Mouse (Mus musculus) CH12.LX (cell line): ENCODE measurements around the gene Kremen2. TPM values are rescaled to one million over a fixed set of nuclear protein-coding genes. Genes with fewer than 3 reads are reported as not detected.

ENCODE experiments used
- DNase-seq: peaks from one replicate; pipeline ENCODE4 v3.0.0-alpha.2; 2013; ENCODE audit errors: extremely low read depth
- H3K27ac ChIP-seq: 2 replicates; pipeline ENCODE4 v1.5.1; 2012; ENCODE audit warnings: low read depth, mild to moderate bottlenecking, control low read depth, moderate library complexity; ENCODE audit not compliant: insufficient read depth
- H3K27me3 ChIP-seq: replicated peaks from 2 replicates; pipeline ENCODE3; 2012; ENCODE audit warnings: inconsistent platforms
- H3K36me3 ChIP-seq, 2 experiments: replicated peaks in 1 of 2; 2 replicates each; pipeline versions ENCODE3 to v1.6.1; 2012; ENCODE audit warnings: inconsistent platforms in 1 of 2, low read length in 1 of 2, mild to moderate bottlenecking in 1 of 2, mixed read lengths in 1 of 2, moderate library complexity in 1 of 2; ENCODE audit not compliant: control insufficient read depth in 1 of 2, insufficient read depth in 1 of 2
- H3K4me1 ChIP-seq, 2 experiments: 2 replicates each; pipeline ENCODE4 v1.6.1; 2012; ENCODE audit warnings: inconsistent platforms in 1 of 2, moderate library complexity in 1 of 2; ENCODE audit not compliant: insufficient read depth in 2 of 2, control insufficient read depth in 1 of 2
- H3K4me2 ChIP-seq: 2 replicates; pipeline ENCODE4 v1.6.1; 2012; ENCODE audit warnings: low read depth, mild to moderate bottlenecking, control low read depth; ENCODE audit not compliant: poor library complexity, insufficient read depth, severe bottlenecking
- H3K4me3 ChIP-seq, 3 experiments: fragments of 150-350 bp in 1 of 3; sonication (generic) in 1 of 3; replicated peaks in 1 of 3; 2 replicates each; pipeline versions ENCODE3 to v1.5.1; 2011 to 2012; ENCODE audit warnings: low read depth in 2 of 3, low read length in 2 of 3, mild to moderate bottlenecking in 2 of 3, moderate library complexity in 2 of 3, control low read depth in 1 of 3, improper control_type of control experiment in 1 of 3, inconsistent platforms in 1 of 3, mixed read lengths in 1 of 3; ENCODE audit not compliant: poor library complexity in 1 of 3
- H3K79me2 ChIP-seq: replicated peaks from 2 replicates; pipeline ENCODE4 v1.6.1; 2012; ENCODE audit warnings: mild to moderate bottlenecking, moderate library complexity; ENCODE audit not compliant: control insufficient read depth, poor library complexity, insufficient read depth, severe bottlenecking; ENCODE audit errors: extremely low read depth
- H3K9ac ChIP-seq: 2 replicates; pipeline ENCODE4 v1.6.1; 2012; ENCODE audit warnings: low read depth, mild to moderate bottlenecking, control low read depth, moderate library complexity; ENCODE audit not compliant: insufficient read depth
- H3K9me3 ChIP-seq: replicated peaks from 2 replicates; pipeline ENCODE3; 2012; ENCODE audit warnings: low read length, inconsistent platforms, mixed read lengths
- BHLHE40 ChIP-seq: IDR thresholded peaks from 2 replicates; pipeline ENCODE4 v1.6.1; 2011; ENCODE audit warnings: mild to moderate bottlenecking, low read depth, low read length, improper control_type of control experiment
- CHD2 ChIP-seq: IDR thresholded peaks from 2 replicates; pipeline ENCODE4 v1.6.1; 2011; ENCODE audit warnings: low read length, improper control_type of control experiment
- CTCF ChIP-seq, 2 experiments: IDR thresholded peaks in 1 of 2; conservative IDR thresholded peaks in 1 of 2; 2 replicates each; pipeline ENCODE4 v1.5.1; 2011 to 2012; ENCODE audit warnings: low read depth in 2 of 2, low read length in 2 of 2, improper control_type of control experiment in 1 of 2, inconsistent platforms in 1 of 2, mild to moderate bottlenecking in 1 of 2, moderate library complexity in 1 of 2
- E2F4 ChIP-seq: IDR thresholded peaks from 2 replicates; pipeline ENCODE4 v1.6.1; 2011; ENCODE audit warnings: low read depth, low read length, improper control_type of control experiment; ENCODE audit not compliant: insufficient replicate concordance
- IRF4 ChIP-seq: IDR thresholded peaks from 2 replicates; pipeline ENCODE4 v1.6.1; 2014; ENCODE audit warnings: low read depth, mild to moderate bottlenecking, inconsistent platforms, low read length, improper control_type of control experiment
- JUND ChIP-seq: conservative IDR thresholded peaks from 2 replicates; pipeline ENCODE4 v1.6.1; 2011; ENCODE audit warnings: low read depth, low read length, improper control_type of control experiment
- KAT2A ChIP-seq: IDR thresholded peaks from 2 replicates; pipeline ENCODE4 v1.6.1; 2012; ENCODE audit warnings: low read length, improper control_type of control experiment, inconsistent platforms; ENCODE audit not compliant: insufficient replicate concordance
- MAFK ChIP-seq: IDR thresholded peaks from 2 replicates; pipeline ENCODE4 v1.6.1; 2011; ENCODE audit warnings: low read length, improper control_type of control experiment; ENCODE audit not compliant: insufficient replicate concordance
- MAZ ChIP-seq: IDR thresholded peaks from 2 replicates; pipeline ENCODE4 v1.6.1; 2012; ENCODE audit warnings: low read depth, mild to moderate bottlenecking, inconsistent platforms, low read length, improper control_type of control experiment, moderate library complexity
- MEF2A ChIP-seq: IDR thresholded peaks from 2 replicates; pipeline ENCODE4 v1.6.1; 2014; ENCODE audit warnings: low read depth, mild to moderate bottlenecking, inconsistent platforms, low read length, improper control_type of control experiment, borderline replicate concordance
- MXI1 ChIP-seq: IDR thresholded peaks from 2 replicates; pipeline ENCODE4 v1.6.1; 2011; ENCODE audit warnings: mild to moderate bottlenecking, low read depth, low read length, improper control_type of control experiment
- NRF1 ChIP-seq: IDR thresholded peaks from 2 replicates; pipeline ENCODE4 v1.6.1; 2014; ENCODE audit warnings: low read depth, mild to moderate bottlenecking, inconsistent platforms, low read length, improper control_type of control experiment, moderate library complexity
- POLR2A ChIP-seq: IDR thresholded peaks from 2 replicates; pipeline ENCODE4 v1.6.1; 2011; ENCODE audit warnings: low read depth, mild to moderate bottlenecking, improper control_type of control experiment, low read length
- RAD21 ChIP-seq: IDR thresholded peaks from 2 replicates; pipeline ENCODE4 v1.6.1; 2011; ENCODE audit warnings: low read depth, mild to moderate bottlenecking, low read length, improper control_type of control experiment, moderate library complexity
- RCOR1 ChIP-seq: conservative IDR thresholded peaks from 2 replicates; pipeline ENCODE4 v1.6.1; 2012; ENCODE audit warnings: low read depth, mild to moderate bottlenecking, inconsistent platforms, low read length, improper control_type of control experiment
- USF1 ChIP-seq: IDR thresholded peaks from 2 replicates; pipeline ENCODE4 v1.6.1; 2014; ENCODE audit warnings: low read depth, mild to moderate bottlenecking, inconsistent platforms, low read length, improper control_type of control experiment
- ZKSCAN1 ChIP-seq: IDR thresholded peaks from 2 replicates; pipeline ENCODE4 v1.6.1; 2012; ENCODE audit warnings: low read depth, inconsistent platforms, low read length, improper control_type of control experiment, borderline replicate concordance
- ZMIZ1 ChIP-seq: IDR thresholded peaks from 2 replicates; pipeline ENCODE4 v1.6.1; 2012; ENCODE audit warnings: low read depth, mild to moderate bottlenecking, inconsistent platforms, low read length, improper control_type of control experiment
- dilution Hi-C: fragments of 300-500 bp; cut with MboI; formaldehyde crosslinking; loops from 2 replicates; pipeline ENCODE4 v1.14.3; 2020; ENCODE audit warnings: low sequenced_read_pairs; ENCODE audit not compliant: extremely low pct_unique_long_range_greater_than_20kb, extremely low pct_ligation_motif_present
- in situ Hi-C: fragments of 300-500 bp; cut with MboI; formaldehyde crosslinking; loops from 3 replicates; pipeline ENCODE4 v1.14.3; 2019; ENCODE audit warnings: low sequenced_read_pairs, low pct_ligation_motif_present, low pct_unique_long_range_greater_than_20kb, mixed read lengths
- polyA plus RNA-seq: library from polyadenylated mRNA; unstranded; fragments of >175 nt; gene quantifications from 2 replicates; pipeline ENCODE4 v1.2.1, GENCODE M21; 2012; ENCODE audit warnings: low read depth; ENCODE audit not compliant: insufficient read length
- total RNA-seq, 2 experiments: library from RNA; depleted of rRNA; stranded (reverse); fragments of 300-350 nt in 1 of 2; fragments of >200 nt in 1 of 2; gene quantifications; 2 replicates each; pipeline ENCODE4 v1.2.3; 2012 to 2014

The Kremen2 gene
- total and polyA plus RNA-seq, 3 experiments = 0.21 to 0.55 (median 0.23) TPM

- no peak overlapping the region for H3K4me2 ChIP-seq
- no peak overlapping the region for H3K9ac ChIP-seq
- H3K4me3 ChIP-seq = no peak overlapping the region
- no peaks in the 10 kb centered on the region for H3K36me3 ChIP-seq
- in situ Hi-C loops = loop anchor here (5.0 kb wide), 1 partner anchor 128 kb away; no protein-coding TSS in a partner anchor
- dilution Hi-C loops = no loop called here
- peaks cover 81% of the 10 kb centered on the region for H3K27me3 ChIP-seq
- TF ChIP-seq POLR2A (no peak), CHD2 (no peak), RAD21 (no peak), E2F4 (no peak), JUND (no peak), CTCF (conservative IDR thresholded peaks at IDR 0.05 in 1 of 2, IDR thresholded peaks at IDR 0.05 in 1 of 2; ENCODE audit: low read depth in 2 of 2, low read length in 2 of 2) (no peak), NRF1 (no peak), KAT2A (no peak), ZKSCAN1 (no peak), USF1 (no peak), MAZ (no peak), RCOR1 (no peak)
- no peak overlapping the region for H3K27ac ChIP-seq
- DNase-seq = no peak
- H3K4me1 ChIP-seq = no peaks in the 10 kb centered on the region
- H3K79me2 ChIP-seq = no peaks in the 10 kb centered on the region
- no peaks in the 10 kb centered on the region for H3K9me3 ChIP-seq
Measured at GRCm38 (mm10) chr17:23705525-23706104, 40.0 kb downstream of the Kremen2 start.

GRCm38 (mm10) chr17:23704741-23705140, 40.9 kb downstream of the Kremen2 start:
- in situ Hi-C loops (loop anchor here (5.0 kb wide), 2 partner anchors 42 to 127 kb away; partner anchors contain the start of gene Bicdl2), dilution Hi-C loops (no loop called here)
- Histone ChIP-seq H3K79me2 (no peaks in the 10 kb centered on the region), H3K9ac (no peak overlapping the region), H3K4me1 (peaks cover 0 to 6% of the 10 kb centered on the region in 2 experiments; a peak in 2 of 4 replicates), H3K9me3 (no peaks in the 10 kb centered on the region), H3K4me2 (no peak overlapping the region), H3K27me3 (peaks cover 81% of the 10 kb centered on the region), H3K27ac (no peak overlapping the region), H3K4me3 (no peak overlapping the region), H3K36me3 (no peaks in the 10 kb centered on the region)
- no peak for TF ChIP-seq BHLHE40
- no peak for TF ChIP-seq MEF2A
- TF ChIP-seq ZMIZ1 = no peak
- no peak for TF ChIP-seq MAFK
- no peak for TF ChIP-seq POLR2A
- TF ChIP-seq MXI1 = no peak
- TF ChIP-seq IRF4 = no peak
- DNase-seq = no peak
